Comparison of ENCODE assay signal across 28 mouse cellular contexts in the genomic region with DNA sequence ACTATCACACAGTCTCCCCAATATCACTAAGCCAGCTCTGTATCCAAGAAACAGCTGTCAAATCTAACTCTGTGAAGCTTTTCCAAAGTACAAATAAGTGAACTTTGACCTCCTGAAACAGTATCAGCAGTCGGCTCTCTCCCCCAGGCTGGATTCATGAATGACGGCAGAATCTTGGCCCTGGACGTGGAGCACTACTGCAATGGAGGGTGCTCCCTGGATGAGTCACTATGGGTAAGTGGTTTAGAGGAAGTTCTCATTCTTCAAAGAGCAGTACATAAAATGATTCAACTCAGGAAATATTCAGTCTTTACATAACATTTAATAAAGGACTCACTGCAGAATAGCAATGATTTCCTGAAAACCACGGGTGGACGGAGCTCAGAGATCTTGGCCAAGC. TPM values are rescaled to one million over a fixed set of nuclear protein-coding genes. Genes with fewer than 3 reads are reported as not detected.
DNase-seq lines count a peak whose midpoint lies in the region; ATAC-seq and TF ChIP-seq lines count a peak whose summit lies in the region.
"Had no signal": no experiment of that assay in that cellular context is flagged by ENCODE, and none has a peak within 500 bp of the region (broad histone marks: within the 10 kb centered on the region; RNA-seq: fewer than 3 reads in every experiment).

No protein-coding gene starts in this region.

- peak; percentile 81 for DNase-seq in liver, adult 2 months (ENCODE audit: extremely low read depth, low read depth, low spot score)
- no peak for DNase-seq in liver, postnatal 0 days
- peak; percentile 13 for DNase-seq in lung, postnatal 36 days
- no peak for DNase-seq in lung, postnatal 25 days (ENCODE audit: low spot score)
- DNase-seq in 416B (ENCODE audit: low read depth) (peak; percentile 20), NIH3T3 (ENCODE audit: low read depth) (peak; percentile 57)
- DNase-seq in thymus, adult 18-20 months = no peak
- DNase-seq: adrenal gland, adult 2 months; adrenal gland, postnatal 10 days; adrenal gland, postnatal 25 days; cerebellum, adult 11 months; cerebellum, adult 18-20 months; cerebellum, adult 8-10 months; cerebellum, adult 9-11 months; cerebellum, postnatal 14 days; cerebellum, postnatal 36 days; embryo, embryonic 11 days had no signal

- no peak for TF ChIP-seq CTCF in liver, adult 2 months (IDR thresholded peaks at IDR 0.05; ENCODE audit: low read depth, low read length)
- no peak for TF ChIP-seq CTCF in liver, postnatal 0 days (IDR thresholded peaks at IDR 0.05; ENCODE audit: low read depth)

- peaks cover 15% of the 10 kb centered on the region for H3K4me1 ChIP-seq in liver, adult 2 months (ENCODE audit: control insufficient read depth, insufficient read depth, low read length)
- H3K4me1 ChIP-seq in liver, postnatal 0 days (ENCODE audit: insufficient read depth) = no peaks in the 10 kb centered on the region
- no peaks in the 10 kb centered on the region for H3K4me1 ChIP-seq in kidney, embryonic 15.5 days
- H3K4me1 ChIP-seq: embryonic facial prominence, embryonic 13.5 days; embryonic facial prominence, embryonic 15.5 days; forebrain, embryonic 10.5 days; forebrain, embryonic 12.5 days had no signal

- H3K9ac ChIP-seq in liver, adult 2 months (ENCODE audit: low read depth, low read length) = no peak overlapping the region
- no peak overlapping the region for H3K9ac ChIP-seq in liver, postnatal 0 days (replicated peaks)
- H3K9ac ChIP-seq in kidney, embryonic 15.5 days = no peak overlapping the region
- H3K9ac ChIP-seq: embryonic facial prominence, embryonic 13.5 days; embryonic facial prominence, embryonic 15.5 days; forebrain, embryonic 12.5 days had no signal

- no peaks in the 10 kb centered on the region for H3K9me3 ChIP-seq in liver, postnatal 0 days (ENCODE audit: low read length)
- no peaks in the 10 kb centered on the region for H3K9me3 ChIP-seq in kidney, embryonic 15.5 days (replicated peaks)
- H3K9me3 ChIP-seq: embryonic facial prominence, embryonic 13.5 days; embryonic facial prominence, embryonic 15.5 days; forebrain, embryonic 10.5 days; forebrain, embryonic 12.5 days had no signal

- no peak overlapping the region for H3K4me3 ChIP-seq in liver, adult 2 months (ENCODE audit: insufficient read depth, low read depth, low read length)
- H3K4me3 ChIP-seq in liver, postnatal 0 days (ENCODE audit: low read depth, low read length) = no peak overlapping the region
- no peak overlapping the region for H3K4me3 ChIP-seq in kidney, embryonic 15.5 days (replicated peaks)
- H3K4me3 ChIP-seq: embryonic facial prominence, embryonic 13.5 days; embryonic facial prominence, embryonic 15.5 days; erythroblast, embryonic 14.5 days; forebrain, embryonic 10.5 days; forebrain, embryonic 12.5 days had no signal

- peaks cover 55% of the 10 kb centered on the region for H3K36me3 ChIP-seq in liver, adult 2 months (ENCODE audit: control insufficient read depth, insufficient read depth, low read length)
- H3K36me3 ChIP-seq in liver, postnatal 0 days (replicated peaks; ENCODE audit: insufficient read depth, low read length) = no peaks in the 10 kb centered on the region
- H3K36me3 ChIP-seq in kidney, embryonic 15.5 days = no peaks in the 10 kb centered on the region
- H3K36me3 ChIP-seq: embryonic facial prominence, embryonic 13.5 days; embryonic facial prominence, embryonic 15.5 days; forebrain, embryonic 10.5 days; forebrain, embryonic 12.5 days had no signal

- WGBS in liver, adult 2 months = 40% methylated on average over 5 of the region's 5 CpGs
- WGBS in liver, postnatal 0 days (ENCODE audit: insufficient replicate concordance) = 66% methylated on average over 5 of the region's 5 CpGs
- 75% methylated on average over 5 of the region's 5 CpGs for WGBS in kidney, embryonic 15.5 days

- H3K27me3 ChIP-seq in liver, adult 2 months (ENCODE audit: control insufficient read depth, insufficient read depth, low read length) = no peaks in the 10 kb centered on the region
- H3K27me3 ChIP-seq in liver, postnatal 0 days (ENCODE audit: insufficient read depth, low read length) = no peaks in the 10 kb centered on the region
- no peaks in the 10 kb centered on the region for H3K27me3 ChIP-seq in kidney, embryonic 15.5 days
- H3K27me3 ChIP-seq: embryonic facial prominence, embryonic 13.5 days; embryonic facial prominence, embryonic 15.5 days; forebrain, embryonic 12.5 days had no signal

- no peak overlapping the region for H3K27ac ChIP-seq in liver, adult 2 months (replicated peaks; ENCODE audit: insufficient read depth, low read depth, low read length)
- H3K27ac ChIP-seq in liver, postnatal 0 days (ENCODE audit: low read depth) = no peak overlapping the region
- no peak overlapping the region for H3K27ac ChIP-seq in kidney, embryonic 15.5 days
- H3K27ac ChIP-seq: embryonic facial prominence, embryonic 13.5 days; embryonic facial prominence, embryonic 15.5 days; forebrain, embryonic 10.5 days; forebrain, embryonic 12.5 days had no signal

- no peak for TF ChIP-seq EP300 in liver, postnatal 0 days (IDR thresholded peaks at IDR 0.05; ENCODE audit: low read depth)

- TF ChIP-seq POLR2A in liver, adult 2 months (IDR thresholded peaks at IDR 0.05; ENCODE audit: extremely low read depth, insufficient read depth, low read length) = no peak

- ATAC-seq in liver, postnatal 0 days = no peak
- ATAC-seq in kidney, embryonic 15.5 days (replicated peaks; ENCODE audit: low FRiP score) = no peak
- ATAC-seq: forebrain, embryonic 14.5 days; forebrain, embryonic 16.5 days had no signal

- H3K4me2 ChIP-seq in liver, postnatal 0 days (ENCODE audit: low read depth, low read length) = no peak overlapping the region
- H3K4me2 ChIP-seq in kidney, embryonic 15.5 days = no peak overlapping the region
- H3K4me2 ChIP-seq: embryonic facial prominence, embryonic 13.5 days; embryonic facial prominence, embryonic 15.5 days; forebrain, embryonic 12.5 days had no signal

- H3K79me2 ChIP-seq in liver, adult 2 months (ENCODE audit: control insufficient read depth, insufficient read depth, low read length) = peaks cover 2% of the 10 kb centered on the region; the same call in 1 of the 2 replicates

RNA-seq across cellular contexts. Expression of a gene that starts 31.6 kb away (rescaled TPM):
- 244 and 296 TPM in 2 replicates for total RNA-seq in liver, adult 2 months (2014; rRNA removed)
- polyA plus RNA-seq in liver, adult 2 months (2012; rRNA removed) = 56.6 and 59.0 TPM in 2 replicates
- polyA plus RNA-seq in liver, postnatal 0 days (2015; fragmentation: Nextera tagmentation; extraction: Ambion mirVana) = 14.3 and 16.9 TPM in 2 replicates
- 4.4 and 5.2 TPM in 2 replicates for polyA plus RNA-seq in kidney, embryonic 15.5 days (2015; fragmentation: Nextera tagmentation; extraction: Ambion mirVana)
- total RNA-seq: common myeloid progenitor, adult 5-6 weeks; MEL had no signal
- polyA plus RNA-seq: erythroblast, embryonic 14.5 days; forebrain, embryonic 10.5 days had no signal

RNA-seq across cellular contexts. Expression of a gene that starts 51.6 kb away (rescaled TPM):
- total RNA-seq in liver, adult 2 months (2014; rRNA removed) = 37.1 and 53.2 TPM in 2 replicates
- polyA plus RNA-seq in liver, adult 2 months (2012; rRNA removed) = 17.8 and 19.5 TPM in 2 replicates
- 0.33 and 0.42 TPM in 2 replicates for polyA plus RNA-seq in liver, postnatal 0 days (2015; fragmentation: Nextera tagmentation; extraction: Ambion mirVana)
- polyA plus RNA-seq in kidney, embryonic 15.5 days (2015; fragmentation: Nextera tagmentation; extraction: Ambion mirVana) = 0.30 and 0.32 TPM in 2 replicates
- total RNA-seq: common myeloid progenitor, adult 5-6 weeks had no signal
- polyA plus RNA-seq: embryonic facial prominence, embryonic 11.5 days; erythroblast, embryonic 14.5 days had no signal

Comparison
In these comparisons a context has a peak if more than half of its experiments do, and no peak if none do; other contexts are left out.
1. DNase-seq: peak in liver, adult 2 months (single experiment), lung, postnatal 36 days (single experiment), 416B (single experiment) and NIH3T3 (single experiment); none in liver, postnatal 0 days (single experiment), lung, postnatal 25 days (single experiment) and thymus, adult 18-20 months (0 of 2).
2. RNA of a gene that starts 51.6 kb away (polyA plus RNA-seq): 17.8 to 19.5 TPM in liver, adult 2 months; 0.33 to 0.42 TPM in liver, postnatal 0 days and 0.30 to 0.32 TPM in kidney, embryonic 15.5 days; every median in the first group is over 10 times any median in the second.